Mouse (Mus musculus): ENCODE measurements around the gene Cacng3. TPM values are rescaled to one million over a fixed set of nuclear protein-coding genes. Genes with fewer than 3 reads are reported as not detected.

The Cacng3 gene
- polyA plus RNA-seq, 1 experiment from 2014 or later = 0.17 TPM

GRCm38 (mm10) chr7:122675207-122675606 lies 4.9 kb downstream of the Cacng3 start:
- ATAC-seq (ENCODE audit: low FRiP score, low TSS enrichment) = no peak
- TF ChIP-seq CTCF (IDR thresholded peaks at IDR 0.05; ENCODE audit: low read depth) = no peak
- TF ChIP-seq EP300 (optimal IDR thresholded peaks at IDR 0.05) = no peak

GRCm38 (mm10) chr7:122701751-122702150 lies 31.5 kb downstream of the Cacng3 start:
- no peak overlapping the region for H3K4me2 ChIP-seq (replicated peaks; ENCODE audit: low read depth)
- no peaks in the 10 kb centered on the region for H3K36me3 ChIP-seq (ENCODE audit: control insufficient read depth, insufficient read depth, low read length)
- H3K4me3 ChIP-seq (ENCODE audit: low read depth, low read length) = no peak overlapping the region
- H3K27ac ChIP-seq (replicated peaks) = no peak overlapping the region
- 63% methylated on average over 5 of the region's 5 CpGs for WGBS
- no peak for ATAC-seq (ENCODE audit: low FRiP score, low TSS enrichment)
- TF ChIP-seq CTCF (IDR thresholded peaks at IDR 0.05; ENCODE audit: low read depth) = no peak
- TF ChIP-seq EP300 (optimal IDR thresholded peaks at IDR 0.05) = no peak
- H3K9ac ChIP-seq (ENCODE audit: low read length) = no peak overlapping the region
- H3K4me1 ChIP-seq (replicated peaks; ENCODE audit: control insufficient read depth, insufficient read depth) = no peaks in the 10 kb centered on the region
- no peak for DNase-seq (ENCODE audit: low spot score)
- no peaks in the 10 kb centered on the region for H3K27me3 ChIP-seq (ENCODE audit: control insufficient read depth, insufficient read depth, low read length)
- no peaks in the 10 kb centered on the region for H3K9me3 ChIP-seq (ENCODE audit: control insufficient read depth, low read length)

More at GRCm38 (mm10) chr7:122675207-122675606, 4.9 kb downstream of the Cacng3 start:
- Histone ChIP-seq H3K4me1 (replicated peaks; ENCODE audit: control insufficient read depth, insufficient read depth) (no peaks in the 10 kb centered on the region), H3K27ac (replicated peaks) (no peak overlapping the region), H3K9me3 (ENCODE audit: control insufficient read depth, low read length) (no peaks in the 10 kb centered on the region), H3K4me3 (ENCODE audit: low read depth, low read length) (no peak overlapping the region), H3K9ac (ENCODE audit: low read length) (no peak overlapping the region), H3K36me3 (ENCODE audit: control insufficient read depth, insufficient read depth, low read length) (no peaks in the 10 kb centered on the region), H3K4me2 (replicated peaks; ENCODE audit: low read depth) (no peak overlapping the region), H3K27me3 (ENCODE audit: control insufficient read depth, insufficient read depth, low read length) (no peaks in the 10 kb centered on the region)
- no peak for DNase-seq (ENCODE audit: low spot score)
- 82% methylated on average over 7 of the region's 7 CpGs for WGBS

GRCm38 (mm10) chr7:122702443-122702842 lies 32.2 kb downstream of the Cacng3 start:
- Histone ChIP-seq H3K4me3 (ENCODE audit: low read depth, low read length) (no peak overlapping the region), H3K27me3 (ENCODE audit: control insufficient read depth, insufficient read depth, low read length) (no peaks in the 10 kb centered on the region), H3K4me1 (replicated peaks; ENCODE audit: control insufficient read depth, insufficient read depth) (no peaks in the 10 kb centered on the region), H3K9ac (ENCODE audit: low read length) (no peak overlapping the region), H3K4me2 (replicated peaks; ENCODE audit: low read depth) (no peak overlapping the region), H3K9me3 (ENCODE audit: control insufficient read depth, low read length) (no peaks in the 10 kb centered on the region), H3K36me3 (ENCODE audit: control insufficient read depth, insufficient read depth, low read length) (no peaks in the 10 kb centered on the region), H3K27ac (replicated peaks) (no peak overlapping the region)
- 64% methylated on average over 4 of the region's 4 CpGs for whole genome bisulfite sequencing
- TF ChIP-seq EP300 (optimal IDR thresholded peaks at IDR 0.05) = no peak
- no peak for TF ChIP-seq CTCF (IDR thresholded peaks at IDR 0.05; ENCODE audit: low read depth)
- ATAC-seq (ENCODE audit: low FRiP score, low TSS enrichment) (no peak), DNase-seq (ENCODE audit: low spot score) (no peak)

- Histone ChIP-seq H3K4me3 (ENCODE audit: low read depth, low read length) (no peak overlapping the region), H3K9ac (ENCODE audit: low read length) (no peak overlapping the region), H3K27ac (replicated peaks) (no peak overlapping the region), H3K9me3 (ENCODE audit: control insufficient read depth, low read length) (no peaks in the 10 kb centered on the region), H3K4me1 (replicated peaks; ENCODE audit: control insufficient read depth, insufficient read depth) (no peaks in the 10 kb centered on the region), H3K27me3 (ENCODE audit: control insufficient read depth, insufficient read depth, low read length) (no peaks in the 10 kb centered on the region), H3K4me2 (replicated peaks; ENCODE audit: low read depth) (no peak overlapping the region), H3K36me3 (ENCODE audit: control insufficient read depth, insufficient read depth, low read length) (no peaks in the 10 kb centered on the region)
- TF ChIP-seq CTCF (IDR thresholded peaks at IDR 0.05; ENCODE audit: low read depth) (no peak), EP300 (optimal IDR thresholded peaks at IDR 0.05) (no peak)
- no peak for ATAC-seq (ENCODE audit: low FRiP score, low TSS enrichment)
- no peak for DNase-seq (ENCODE audit: low spot score)
- WGBS = 46% methylated on average over 5 of the region's 5 CpGs
Measured at GRCm38 (mm10) chr7:122706736-122707135, 36.4 kb downstream of the Cacng3 start.

- H3K27me3 ChIP-seq (ENCODE audit: control insufficient read depth, insufficient read depth, low read length) = no peaks in the 10 kb centered on the region
- H3K4me1 ChIP-seq (replicated peaks; ENCODE audit: control insufficient read depth, insufficient read depth) = no peaks in the 10 kb centered on the region
- WGBS = 53% methylated on average over 3 of the region's 3 CpGs
Measured at GRCm38 (mm10) chr7:122716299-122716698, 46.0 kb downstream of the Cacng3 start.

GRCm38 (mm10) chr7:122718540-122718939 lies 48.2 kb downstream of the Cacng3 start:
- Histone ChIP-seq H3K4me2 (replicated peaks; ENCODE audit: low read depth) (no peak overlapping the region), H3K36me3 (ENCODE audit: control insufficient read depth, insufficient read depth, low read length) (no peaks in the 10 kb centered on the region), H3K27me3 (ENCODE audit: control insufficient read depth, insufficient read depth, low read length) (no peaks in the 10 kb centered on the region), H3K4me3 (ENCODE audit: low read depth, low read length) (no peak overlapping the region), H3K9me3 (ENCODE audit: control insufficient read depth, low read length) (no peaks in the 10 kb centered on the region), H3K27ac (replicated peaks) (no peak overlapping the region), H3K9ac (ENCODE audit: low read length) (no peak overlapping the region), H3K4me1 (replicated peaks; ENCODE audit: control insufficient read depth, insufficient read depth) (no peaks in the 10 kb centered on the region)
- 87% methylated on average over 4 of the region's 4 CpGs for WGBS
- ATAC-seq (ENCODE audit: low FRiP score, low TSS enrichment) (no peak), DNase-seq (ENCODE audit: low spot score) (no peak)
- TF ChIP-seq CTCF (IDR thresholded peaks at IDR 0.05; ENCODE audit: low read depth) (no peak), EP300 (optimal IDR thresholded peaks at IDR 0.05) (no peak)

More at GRCm38 (mm10) chr7:122716299-122716698, 46.0 kb downstream of the Cacng3 start:
- Histone ChIP-seq H3K9me3 (ENCODE audit: control insufficient read depth, low read length) (no peaks in the 10 kb centered on the region), H3K36me3 (ENCODE audit: control insufficient read depth, insufficient read depth, low read length) (no peaks in the 10 kb centered on the region), H3K27ac (replicated peaks) (no peak overlapping the region), H3K4me3 (ENCODE audit: low read depth, low read length) (no peak overlapping the region), H3K4me2 (replicated peaks; ENCODE audit: low read depth) (no peak overlapping the region), H3K9ac (ENCODE audit: low read length) (no peak overlapping the region)
- TF ChIP-seq CTCF (IDR thresholded peaks at IDR 0.05; ENCODE audit: low read depth) (no peak), EP300 (optimal IDR thresholded peaks at IDR 0.05) (no peak)
- ATAC-seq (ENCODE audit: low FRiP score, low TSS enrichment) (no peak), DNase-seq (ENCODE audit: low spot score) (no peak)

All from stomach, postnatal 0 days (tissue).